ENCODE assay signal across 16 mouse cellular contexts in genomic region chr15:41333165-41333564, GRCm38 (mm10).
"Had no signal": no experiment of that assay in that cellular context is flagged by ENCODE, and none has a peak within 500 bp of the region (broad histone marks: within the 10 kb centered on the region; RNA-seq: fewer than 3 reads in every experiment).

No protein-coding gene starts in this region.

- H3K4me2 ChIP-seq: intestine, embryonic 15.5 days; limb, embryonic 15.5 days; lung, embryonic 14.5 days; midbrain, embryonic 11.5 days; midbrain, embryonic 15.5 days; neural tube, embryonic 12.5 days had no signal

- DNase-seq: kidney, adult 18-20 months; kidney, postnatal 10 days; kidney, postnatal 4 days; lung, embryonic 14.5 days; lung, postnatal 10 days; lung, postnatal 4 days; retina, postnatal 1 day; right cerebral cortex, postnatal 4 days; spleen, adult 18-20 months; thymus, adult 18-20 months; thymus, postnatal 25 days had no signal

- H3K4me1 ChIP-seq: intestine, embryonic 15.5 days; limb, embryonic 15.5 days; midbrain, embryonic 15.5 days; neural tube, embryonic 12.5 days had no signal

- H3K36me3 ChIP-seq: intestine, embryonic 15.5 days; limb, embryonic 15.5 days; midbrain, embryonic 15.5 days; neural tube, embryonic 12.5 days had no signal

- H3K9ac ChIP-seq: intestine, embryonic 15.5 days; limb, embryonic 15.5 days; lung, embryonic 14.5 days; midbrain, embryonic 15.5 days; neural tube, embryonic 12.5 days had no signal

- H3K27me3 ChIP-seq: intestine, embryonic 15.5 days; limb, embryonic 15.5 days; midbrain, embryonic 15.5 days; neural tube, embryonic 12.5 days had no signal

- H3K9me3 ChIP-seq: intestine, embryonic 15.5 days; limb, embryonic 15.5 days; midbrain, embryonic 15.5 days; neural tube, embryonic 12.5 days had no signal

- ATAC-seq: intestine, embryonic 15.5 days; midbrain, embryonic 15.5 days had no signal

- H3K27ac ChIP-seq: intestine, embryonic 15.5 days; limb, embryonic 15.5 days; midbrain, embryonic 15.5 days; neural tube, embryonic 12.5 days had no signal

- H3K4me3 ChIP-seq: intestine, embryonic 15.5 days; limb, embryonic 15.5 days; midbrain, embryonic 15.5 days; neural tube, embryonic 12.5 days had no signal
